Comparison of ENCODE assay signal across 17 mouse cellular contexts in the genomic region with DNA sequence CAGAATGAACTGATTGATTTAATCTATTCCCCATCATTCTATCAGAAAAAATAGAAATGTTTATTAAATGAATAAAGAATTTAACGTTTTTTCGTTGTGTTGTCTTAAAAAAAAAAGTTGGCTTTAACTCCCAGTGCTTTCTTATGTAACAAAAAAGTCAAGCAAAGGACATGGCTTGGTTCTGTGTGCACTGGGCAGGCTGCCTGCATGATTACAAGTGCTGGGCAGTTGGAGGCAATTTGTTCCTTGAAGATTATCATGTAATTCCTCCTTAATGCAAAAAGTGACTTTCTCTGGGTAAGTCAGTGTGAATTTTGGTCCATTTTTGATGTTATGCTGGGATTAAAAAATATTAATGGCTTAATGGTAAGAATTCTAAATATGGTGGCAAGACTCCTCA. TPM values are rescaled to one million over a fixed set of nuclear protein-coding genes. Genes with fewer than 3 reads are reported as not detected.
A peak's percentile ranks its signal among the peaks of the same experiment; 100 is the strongest.
DNase-seq lines count a peak whose midpoint lies in the region; ATAC-seq and TF ChIP-seq lines count a peak whose summit lies in the region.
"Had no signal": no experiment of that assay in that cellular context is flagged by ENCODE, and none has a peak within 500 bp of the region (broad histone marks: within the 10 kb centered on the region; RNA-seq: fewer than 3 reads in every experiment).

No protein-coding gene starts in this region.

- no peak overlapping the region for H3K4me3 ChIP-seq in hindbrain, postnatal 0 days (ENCODE audit: low read length)
- H3K4me3 ChIP-seq: embryonic facial prominence, embryonic 10.5 days; hindbrain, embryonic 13.5 days; limb, embryonic 12.5 days; liver, embryonic 15.5 days; neural tube, embryonic 13.5 days had no signal

- intact Hi-C loops in heart, postnatal 36 days (cut with DNase I) = no loop called here

- no peak overlapping the region for H3K27ac ChIP-seq in hindbrain, postnatal 0 days
- H3K27ac ChIP-seq: embryonic facial prominence, embryonic 10.5 days; hindbrain, embryonic 13.5 days; limb, embryonic 12.5 days; liver, embryonic 15.5 days; neural tube, embryonic 13.5 days had no signal

- H3K9me3 ChIP-seq in hindbrain, postnatal 0 days (ENCODE audit: low read length) = no peaks in the 10 kb centered on the region
- H3K9me3 ChIP-seq: embryonic facial prominence, embryonic 10.5 days; hindbrain, embryonic 13.5 days; limb, embryonic 12.5 days; liver, embryonic 15.5 days; neural tube, embryonic 13.5 days had no signal

- no peaks in the 10 kb centered on the region for H3K4me1 ChIP-seq in hindbrain, postnatal 0 days (ENCODE audit: insufficient read depth, low read length)
- H3K4me1 ChIP-seq: embryonic facial prominence, embryonic 10.5 days; hindbrain, embryonic 13.5 days; limb, embryonic 12.5 days; liver, embryonic 15.5 days; neural tube, embryonic 13.5 days had no signal

- no peaks in the 10 kb centered on the region for H3K27me3 ChIP-seq in hindbrain, postnatal 0 days (ENCODE audit: insufficient read depth, low read length)
- H3K27me3 ChIP-seq: hindbrain, embryonic 13.5 days; limb, embryonic 12.5 days; liver, embryonic 15.5 days; neural tube, embryonic 13.5 days; Patski had no signal

- no peak for ATAC-seq in hindbrain, postnatal 0 days
- ATAC-seq: intestine, postnatal 0 days; Patski had no signal

- WGBS in hindbrain, postnatal 0 days = 43% methylated on average over 2 of the region's 2 CpGs

- DNase-seq in kidney, adult 8-10 months = peak; percentile 55 to 56
- DNase-seq in kidney, adult 18-20 months = no peak
- peak; percentile 93 for DNase-seq in adipocyte (ENCODE audit: low spot score)
- DNase-seq in gastrocnemius, adult 18-20 months (ENCODE audit: low spot score) = peak; percentile 54
- peak; percentile 66 to 67 for DNase-seq in heart, postnatal 36 days
- no peak for DNase-seq in hindbrain, postnatal 0 days (ENCODE audit: low spot score)
- no peak for DNase-seq in right cerebral cortex, adult 2 months (ENCODE audit: low spot score in 2 of 2)
- DNase-seq: cerebellum, postnatal 14 days; layer of hippocampus, postnatal 36 days; thymus, adult 18-20 months had no signal

- H3K9ac ChIP-seq in hindbrain, postnatal 0 days (replicated peaks; ENCODE audit: low read length) = no peak overlapping the region
- H3K9ac ChIP-seq: hindbrain, embryonic 13.5 days; limb, embryonic 12.5 days; liver, embryonic 15.5 days; neural tube, embryonic 13.5 days had no signal

- no peaks in the 10 kb centered on the region for H3K36me3 ChIP-seq in hindbrain, postnatal 0 days (ENCODE audit: insufficient read depth, low read length)
- H3K36me3 ChIP-seq: embryonic facial prominence, embryonic 10.5 days; hindbrain, embryonic 13.5 days; limb, embryonic 12.5 days; liver, embryonic 15.5 days; neural tube, embryonic 13.5 days had no signal

- no peak for TF ChIP-seq CTCF in hindbrain, postnatal 0 days (IDR thresholded peaks at IDR 0.05; ENCODE audit: low read depth)

- H3K4me2 ChIP-seq in hindbrain, postnatal 0 days (ENCODE audit: low read depth, low read length) = no peak overlapping the region
- H3K4me2 ChIP-seq: hindbrain, embryonic 13.5 days; limb, embryonic 12.5 days; liver, embryonic 15.5 days; neural tube, embryonic 13.5 days had no signal

RNA-seq across cellular contexts. Expression of a gene that starts 15.7 kb away (rescaled TPM):
- 100 to 1,000 TPM in 1 of 2 experiments, 10 to 100 TPM in 1; 78.4 to 118 TPM for total RNA-seq in gastrocnemius, adult 18-20 months (2021)
- 100 to 1,000 TPM; 527 to 592 TPM for total RNA-seq in heart, postnatal 36 days (2021)
- total RNA-seq in hindbrain, postnatal 0 days (2014; rRNA removed) = 247 and 255 TPM in 2 replicates
- polyA plus RNA-seq in hindbrain, postnatal 0 days (2015; fragmentation: Nextera tagmentation; extraction: Ambion mirVana) = 161 and 162 TPM in 2 replicates

Comparison
In these comparisons a context has a peak if more than half of its experiments do, and no peak if none do; other contexts are left out.
1. DNase-seq: peak in kidney, adult 8-10 months (2 of 2), adipocyte (single experiment), gastrocnemius, adult 18-20 months (single experiment) and heart, postnatal 36 days (2 of 2); none in kidney, adult 18-20 months (single experiment), hindbrain, postnatal 0 days (single experiment) and right cerebral cortex, adult 2 months (0 of 2).